Mouse (Mus musculus): ENCODE data around the gene Erh.

- TF ChIP-seq CTCF (IDR thresholded peaks at IDR 0.05; ENCODE audit: borderline replicate concordance, insufficient read depth, low read depth, low read length): no peak
- no peak for TF ChIP-seq POLR2A (IDR thresholded peaks at IDR 0.05; ENCODE audit: borderline replicate concordance, insufficient read depth, low read length)
Observed at GRCm38 (mm10) chr12:80687788-80688211, 43.7 kb upstream of the Erh start.
